Mouse (Mus musculus): ENCODE measurements around the gene Lactbl1. TPM values are rescaled to one million over a fixed set of nuclear protein-coding genes. Genes with fewer than 3 reads are reported as not detected.
A peak's percentile ranks its signal among the peaks of the same experiment; 100 is the strongest.

The Lactbl1 gene
- polyA plus RNA-seq, 1 experiment from 2014 or later, result 0.10 TPM

GRCm38 (mm10) chr4:136599869-136600268 lies 22.6 kb upstream of the Lactbl1 start:
- ATAC-seq (ENCODE audit: insufficient number of reproducible peaks, insufficient read depth, low FRiP score, low read depth), result no peak

GRCm38 (mm10) chr4:136600536-136600935 lies 21.9 kb upstream of the Lactbl1 start:
- Histone ChIP-seq H3K27me3 (ENCODE audit: control insufficient read depth, insufficient read depth, low read length) (no peaks in the 10 kb centered on the region), H3K4me1 (ENCODE audit: control insufficient read depth, insufficient read depth, low read length) (peaks cover 11% of the 10 kb centered on the region; the same call in 1 of the 2 replicates), H3K4me2 (replicated peaks; ENCODE audit: low read depth, low read length) (peak overlapping the region; percentile 50), H3K36me3 (ENCODE audit: control insufficient read depth, insufficient read depth, low read length) (no peaks in the 10 kb centered on the region), H3K4me3 (ENCODE audit: low read depth, low read length) (peak overlapping the region; percentile 99; the same call in 1 of the 2 replicates), H3K27ac (ENCODE audit: low read length) (no peak overlapping the region), H3K9ac (replicated peaks; ENCODE audit: low read depth, low read length) (peak overlapping the region; percentile 99; the same call in 1 of the 2 replicates), H3K9me3 (ENCODE audit: control insufficient read depth, low read depth, low read length) (no peaks in the 10 kb centered on the region)
- WGBS, result 80% methylated on average over 2 of the region's 2 CpGs
- ATAC-seq (ENCODE audit: insufficient number of reproducible peaks, insufficient read depth, low FRiP score, low read depth), result no peak

More at GRCm38 (mm10) chr4:136599869-136600268, 22.6 kb upstream of the Lactbl1 start:
- 95% methylated on average over 3 of the region's 3 CpGs for WGBS
- no peak overlapping the region for H3K27ac ChIP-seq (ENCODE audit: low read length)
- peaks cover 11% of the 10 kb centered on the region; the same call in 1 of the 2 replicates for H3K4me1 ChIP-seq (ENCODE audit: control insufficient read depth, insufficient read depth, low read length)
- H3K36me3 ChIP-seq (ENCODE audit: control insufficient read depth, insufficient read depth, low read length), result no peaks in the 10 kb centered on the region
- H3K27me3 ChIP-seq (ENCODE audit: control insufficient read depth, insufficient read depth, low read length), result no peaks in the 10 kb centered on the region
- H3K9me3 ChIP-seq (ENCODE audit: control insufficient read depth, low read depth, low read length), result no peaks in the 10 kb centered on the region
- H3K4me3 ChIP-seq (ENCODE audit: low read depth, low read length), result no peak overlapping the region
- H3K4me2 ChIP-seq (replicated peaks; ENCODE audit: low read depth, low read length), result no peak overlapping the region
- no peak overlapping the region for H3K9ac ChIP-seq (replicated peaks; ENCODE audit: low read depth, low read length)

GRCm38 (mm10) chr4:136601476-136601875 lies 20.9 kb upstream of the Lactbl1 start:
- WGBS, result under 1% methylated on average over 13 of the region's 13 CpGs
- no peak for ATAC-seq (ENCODE audit: insufficient number of reproducible peaks, insufficient read depth, low FRiP score, low read depth)

GRCm38 (mm10) chr4:136602018-136602554 lies 20.3 kb upstream of the Lactbl1 start:
- Histone ChIP-seq H3K9me3 (ENCODE audit: control insufficient read depth, low read depth, low read length) (no peaks in the 10 kb centered on the region), H3K36me3 (ENCODE audit: control insufficient read depth, insufficient read depth, low read length) (no peaks in the 10 kb centered on the region), H3K4me2 (replicated peaks; ENCODE audit: low read depth, low read length) (peak overlapping the region; percentile 50), H3K9ac (replicated peaks; ENCODE audit: low read depth, low read length) (peak overlapping the region; percentile 99), H3K4me1 (ENCODE audit: control insufficient read depth, insufficient read depth, low read length) (peaks cover 11% of the 10 kb centered on the region; the same call in 1 of the 2 replicates), H3K27me3 (ENCODE audit: control insufficient read depth, insufficient read depth, low read length) (no peaks in the 10 kb centered on the region), H3K27ac (ENCODE audit: low read length) (peak overlapping the region; percentile 86), H3K4me3 (ENCODE audit: low read depth, low read length) (peak overlapping the region; percentile 99)
- under 1% methylated on average over 63 of the region's 68 CpGs for WGBS
- peak; percentile 54; the same call in 1 of the 2 replicates for ATAC-seq (ENCODE audit: insufficient number of reproducible peaks, insufficient read depth, low FRiP score, low read depth)

More at GRCm38 (mm10) chr4:136601476-136601875, 20.9 kb upstream of the Lactbl1 start:
- Histone ChIP-seq H3K9me3 (ENCODE audit: control insufficient read depth, low read depth, low read length) (no peaks in the 10 kb centered on the region), H3K4me3 (ENCODE audit: low read depth, low read length) (peak overlapping the region; percentile 99), H3K4me1 (ENCODE audit: control insufficient read depth, insufficient read depth, low read length) (peaks cover 11% of the 10 kb centered on the region; the same call in 1 of the 2 replicates), H3K36me3 (ENCODE audit: control insufficient read depth, insufficient read depth, low read length) (no peaks in the 10 kb centered on the region), H3K4me2 (replicated peaks; ENCODE audit: low read depth, low read length) (peak overlapping the region; percentile 50), H3K27me3 (ENCODE audit: control insufficient read depth, insufficient read depth, low read length) (no peaks in the 10 kb centered on the region), H3K27ac (ENCODE audit: low read length) (0 out of 2 replicates have a peak overlapping the region, but pooled peaks have one; percentile 28), H3K9ac (replicated peaks; ENCODE audit: low read depth, low read length) (peak overlapping the region; percentile 99)

- Histone ChIP-seq H3K36me3 (ENCODE audit: control insufficient read depth, insufficient read depth, low read length) (no peaks in the 10 kb centered on the region), H3K27ac (ENCODE audit: low read length) (peak within 1 kb of the TSS; percentile 86), H3K4me3 (ENCODE audit: low read depth, low read length) (peak within 1 kb of the TSS; percentile 99), H3K9me3 (ENCODE audit: control insufficient read depth, low read depth, low read length) (no peaks in the 10 kb centered on the region), H3K27me3 (ENCODE audit: control insufficient read depth, insufficient read depth, low read length) (no peaks in the 10 kb centered on the region), H3K4me1 (ENCODE audit: control insufficient read depth, insufficient read depth, low read length) (peaks cover 11% of the 10 kb centered on the region; the same call in 1 of the 2 replicates), H3K9ac (replicated peaks; ENCODE audit: low read depth, low read length) (peak within 1 kb of the TSS; percentile 99), H3K4me2 (replicated peaks; ENCODE audit: low read depth, low read length) (peak within 1 kb of the TSS; percentile 50)
- peak; percentile 90 for ATAC-seq (ENCODE audit: insufficient number of reproducible peaks, insufficient read depth, low FRiP score, low read depth)
- under 1% methylated on average over 45 of the region's 45 CpGs for WGBS
Measured at GRCm38 (mm10) chr4:136602568-136602967, 19.9 kb upstream of the Lactbl1 start, which contains the start of gene Kdm1a. Gene Kdm1a, minus strand, starts transcription at chr4:136602723.

- WGBS, result 88% methylated on average over 19 of the region's 19 CpGs
- H3K27ac ChIP-seq (ENCODE audit: low read length), result no peak overlapping the region
- no peak overlapping the region for H3K9ac ChIP-seq (replicated peaks; ENCODE audit: low read depth, low read length)
- no peaks in the 10 kb centered on the region for H3K27me3 ChIP-seq (ENCODE audit: control insufficient read depth, insufficient read depth, low read length)
- H3K9me3 ChIP-seq (ENCODE audit: control insufficient read depth, low read depth, low read length), result no peaks in the 10 kb centered on the region
- peaks cover 4% of the 10 kb centered on the region; the same call in 1 of the 2 replicates for H3K4me1 ChIP-seq (ENCODE audit: control insufficient read depth, insufficient read depth, low read length)
- H3K4me3 ChIP-seq (ENCODE audit: low read depth, low read length), result no peak overlapping the region
- no peak for ATAC-seq (ENCODE audit: insufficient number of reproducible peaks, insufficient read depth, low FRiP score, low read depth)
- no peak overlapping the region for H3K4me2 ChIP-seq (replicated peaks; ENCODE audit: low read depth, low read length)
- H3K36me3 ChIP-seq (ENCODE audit: control insufficient read depth, insufficient read depth, low read length), result no peaks in the 10 kb centered on the region
Measured at GRCm38 (mm10) chr4:136605756-136606485, 16.5 kb upstream of the Lactbl1 start.

- no peak for ATAC-seq (ENCODE audit: insufficient number of reproducible peaks, insufficient read depth, low FRiP score, low read depth)
- Histone ChIP-seq H3K9ac (replicated peaks; ENCODE audit: low read depth, low read length) (no peak within 1 kb of the TSS), H3K4me2 (replicated peaks; ENCODE audit: low read depth, low read length) (no peak within 1 kb of the TSS), H3K4me3 (ENCODE audit: low read depth, low read length) (no peak within 1 kb of the TSS), H3K4me1 (ENCODE audit: control insufficient read depth, insufficient read depth, low read length) (no peaks in the 10 kb centered on the region), H3K27ac (ENCODE audit: low read length) (no peak within 1 kb of the TSS), H3K9me3 (ENCODE audit: control insufficient read depth, low read depth, low read length) (no peaks in the 10 kb centered on the region), H3K36me3 (ENCODE audit: control insufficient read depth, insufficient read depth, low read length) (no peaks in the 10 kb centered on the region), H3K27me3 (ENCODE audit: control insufficient read depth, insufficient read depth, low read length) (no peaks in the 10 kb centered on the region)
- WGBS, result 41% methylated on average over 4 of the region's 4 CpGs
Measured at GRCm38 (mm10) chr4:136610387-136610856, 12.0 kb upstream of the Lactbl1 start, which contains the start of gene Tex46. Gene Tex46, plus strand, starts transcription at chr4:136610437.

GRCm38 (mm10) chr4:136613657-136614056 lies 8.8 kb upstream of the Lactbl1 start:
- no peak overlapping the region for H3K4me3 ChIP-seq (ENCODE audit: low read depth, low read length)
- H3K27me3 ChIP-seq (ENCODE audit: control insufficient read depth, insufficient read depth, low read length), result no peaks in the 10 kb centered on the region
- no peak for ATAC-seq (ENCODE audit: insufficient number of reproducible peaks, insufficient read depth, low FRiP score, low read depth)
- no peaks in the 10 kb centered on the region for H3K36me3 ChIP-seq (ENCODE audit: control insufficient read depth, insufficient read depth, low read length)
- 55% methylated on average over 7 of the region's 7 CpGs for WGBS
- H3K4me1 ChIP-seq (ENCODE audit: control insufficient read depth, insufficient read depth, low read length), result no peaks in the 10 kb centered on the region
- no peak overlapping the region for H3K9ac ChIP-seq (replicated peaks; ENCODE audit: low read depth, low read length)
- H3K27ac ChIP-seq (ENCODE audit: low read length), result no peak overlapping the region
- H3K9me3 ChIP-seq (ENCODE audit: control insufficient read depth, low read depth, low read length), result no peaks in the 10 kb centered on the region
- no peak overlapping the region for H3K4me2 ChIP-seq (replicated peaks; ENCODE audit: low read depth, low read length)
